Mouse (Mus musculus) small intestine, adult 10 weeks (tissue): ENCODE results near the gene Clec2e. TPM values are rescaled to one million over a fixed set of nuclear protein-coding genes. Genes with fewer than 3 reads are reported as not detected.

Experiments used
- polyA plus RNA-seq: library from polyadenylated mRNA; stranded (reverse); fragments of 350-450 nt; fragmentation: Illumina TruSeq; extraction: RNeasy Lipid Tissue Mini Kit (QIAGEN cat#74804); gene quantifications from one replicate; pipeline ENCODE4 v1.2.3, GENCODE M21; 2014; ENCODE audit warnings: low replicate concordance

Clec2e gene
- polyA plus RNA-seq = 1,076 TPM

DNA sequence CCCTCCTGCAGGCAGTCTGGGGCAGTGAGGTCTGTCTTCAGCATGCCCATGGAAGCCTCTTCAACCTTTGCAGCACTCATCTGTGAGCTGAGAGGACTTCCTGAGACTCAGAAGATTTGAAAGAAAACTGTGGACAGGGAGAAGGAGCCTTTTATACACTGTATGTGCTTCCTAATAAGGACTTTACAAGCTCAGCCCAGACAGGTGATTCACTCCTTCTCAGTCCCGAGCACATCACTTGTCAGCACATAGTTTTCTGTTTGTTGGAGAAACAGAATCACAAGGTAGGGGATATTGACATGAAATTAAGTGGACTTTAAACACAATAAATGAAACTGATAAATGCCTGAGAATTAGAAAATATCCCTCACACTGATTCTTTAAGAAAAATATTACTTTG, at the start of gene Clec2e:
TSS of gene Clec2e (minus strand) at position 120 of the 400 bp plus-strand sequence.

DNA sequence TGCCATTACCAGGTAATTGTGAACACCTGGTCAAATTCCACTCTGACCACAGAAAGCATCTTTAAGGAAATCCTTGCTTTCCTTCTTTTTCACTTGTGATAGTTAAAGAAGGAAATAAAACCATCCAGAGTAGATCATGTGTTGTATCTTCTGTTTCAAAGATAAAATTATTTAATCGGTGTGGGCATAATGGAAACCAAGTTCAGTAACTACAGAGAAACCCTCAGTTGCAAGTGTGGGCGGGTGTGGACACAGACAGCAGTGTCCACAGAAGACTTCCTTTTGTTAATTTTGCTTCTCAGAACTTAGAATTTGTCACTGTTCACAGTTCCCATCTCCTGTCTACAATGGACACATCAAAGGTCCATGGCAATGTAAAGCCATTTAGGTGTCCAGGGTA, 55.1 kb downstream of the Clec2e start, which contains the start of gene Klrb1f:
TSS of gene Klrb1f (plus strand) at position 301 of the 400 bp plus-strand sequence.

Other genes starting within 250 kb of the Clec2e start
- gene Clec2i, start 213.3 kb downstream of the Clec2e start, polyA plus RNA-seq = 6.5 TPM
- 3.2 TPM for gene BC035044, start 209.8 kb downstream of the Clec2e start, polyA plus RNA-seq
- gene Clec2g, start 166.5 kb downstream of the Clec2e start, polyA plus RNA-seq = 0.30 TPM
- gene Klrb1f, start 55.0 kb downstream of the Clec2e start, polyA plus RNA-seq = 0.89 TPM
- gene Clec2d, start 79.7 kb upstream of the Clec2e start, polyA plus RNA-seq = 496 TPM
- 5.6 TPM for gene Cd69, start 174.5 kb upstream of the Clec2e start, polyA plus RNA-seq
- gene 4922502D21Rik, start 230.9 kb upstream of the Clec2e start, polyA plus RNA-seq = not detected
- 1.6 TPM for gene Clec12a, start 241.8 kb upstream of the Clec2e start, polyA plus RNA-seq